Mouse (Mus musculus) kidney, adult 8-10 months (tissue): ENCODE results near the gene Rab11fip4.

Experiments used
- DNase-seq, 2 experiments: peaks; one replicate each; pipeline ENCODE4 v3.0.0; 2022

Gene Rab11fip4

DNA sequence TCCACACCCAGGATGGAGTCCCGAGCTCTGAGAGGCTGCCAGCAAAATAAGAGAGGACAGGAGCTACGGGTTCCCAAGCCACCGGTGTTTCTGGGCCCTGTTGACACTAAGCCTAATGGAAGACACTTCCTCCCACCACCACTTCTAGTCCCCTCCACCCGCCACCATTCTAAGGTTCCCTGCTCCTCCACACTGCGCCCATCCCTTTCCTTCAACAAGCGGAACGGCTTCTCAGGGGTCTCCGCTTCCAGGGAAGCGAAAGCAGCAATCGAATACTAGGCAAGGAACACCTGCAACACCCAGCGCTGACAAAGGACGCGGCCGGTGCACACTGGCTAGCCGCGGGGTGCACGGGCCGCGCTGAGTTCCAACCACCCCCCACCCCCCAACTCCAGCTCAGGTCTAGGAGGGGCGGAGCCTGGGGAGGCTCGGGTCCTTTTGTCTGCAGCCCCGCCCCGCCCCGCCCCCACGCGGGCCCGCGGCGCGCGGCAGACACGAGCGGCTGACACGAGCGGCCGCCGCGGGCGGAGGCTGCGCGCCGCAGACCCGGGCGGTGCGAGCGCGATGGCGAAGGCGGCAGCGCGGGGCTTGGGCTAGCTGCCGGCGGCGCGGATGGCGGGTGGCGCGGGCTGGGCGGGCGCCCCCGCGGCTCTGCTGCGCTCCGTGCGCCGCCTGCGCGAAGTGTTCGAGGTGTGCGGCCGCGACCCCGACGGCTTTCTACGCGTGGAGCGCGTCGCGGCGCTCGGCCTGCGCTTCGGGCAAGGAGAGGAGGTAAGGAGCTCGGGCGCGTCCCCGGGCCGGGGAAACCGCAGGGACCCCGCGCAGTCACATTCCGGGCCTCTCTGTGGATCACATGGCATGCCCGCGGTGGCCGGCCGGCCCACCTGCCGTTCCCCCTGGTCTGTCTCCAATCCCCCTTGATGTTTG lies at the start of gene Rab11fip4:
TSS of gene Rab11fip4 (plus strand) at position 549 of the 927 bp plus-strand sequence.
- DNase-seq: no peak

DNA sequence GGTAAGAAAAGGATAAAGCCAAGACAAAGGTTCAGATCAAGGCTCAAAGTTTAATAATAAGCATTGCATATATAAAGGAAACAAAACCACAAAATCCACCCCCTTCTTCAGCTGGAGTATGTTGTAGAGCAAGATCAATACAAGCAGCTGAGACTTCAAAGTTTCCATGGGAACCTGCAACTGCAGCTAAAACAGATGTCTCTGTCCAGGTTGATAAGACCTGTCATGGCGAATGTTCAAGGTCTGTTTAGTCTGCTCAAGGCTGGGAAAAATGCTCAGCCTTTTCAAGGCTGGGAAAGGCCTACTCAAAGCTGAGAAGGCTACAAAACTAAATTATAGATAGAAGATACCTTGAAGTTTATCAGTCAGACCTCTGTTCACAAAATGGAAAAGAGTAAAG lies 38.4 kb upstream of the Rab11fip4 start:
- no peak for DNase-seq

DNA sequence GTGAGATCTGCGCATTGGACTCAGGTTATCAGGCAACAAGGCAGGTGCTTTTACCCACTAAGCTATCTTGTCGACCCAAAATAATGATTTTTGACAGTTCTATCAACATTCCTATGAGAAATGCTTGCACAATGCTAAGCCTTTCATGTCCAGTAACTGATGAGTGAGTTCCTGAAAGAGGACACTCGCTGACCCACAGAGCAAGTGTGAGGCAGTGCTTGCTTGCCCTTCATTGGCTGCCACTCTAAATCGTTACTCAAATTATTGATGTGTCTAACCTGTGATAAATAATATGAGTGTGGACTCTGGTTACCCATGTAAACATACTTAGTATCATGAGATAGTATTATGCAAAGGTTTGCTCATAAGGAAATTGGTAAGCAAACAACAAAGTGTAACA lies 30.5 kb upstream of the Rab11fip4 start:
- no peak for DNase-seq

- DNase-seq: no peak
Measured at GRCm38 (mm10) chr11:79563493-79563892, 27.5 kb upstream of the Rab11fip4 start.

- DNase-seq: no peak
Measured at GRCm38 (mm10) chr11:79566947-79567346, 24.1 kb upstream of the Rab11fip4 start.

DNA sequence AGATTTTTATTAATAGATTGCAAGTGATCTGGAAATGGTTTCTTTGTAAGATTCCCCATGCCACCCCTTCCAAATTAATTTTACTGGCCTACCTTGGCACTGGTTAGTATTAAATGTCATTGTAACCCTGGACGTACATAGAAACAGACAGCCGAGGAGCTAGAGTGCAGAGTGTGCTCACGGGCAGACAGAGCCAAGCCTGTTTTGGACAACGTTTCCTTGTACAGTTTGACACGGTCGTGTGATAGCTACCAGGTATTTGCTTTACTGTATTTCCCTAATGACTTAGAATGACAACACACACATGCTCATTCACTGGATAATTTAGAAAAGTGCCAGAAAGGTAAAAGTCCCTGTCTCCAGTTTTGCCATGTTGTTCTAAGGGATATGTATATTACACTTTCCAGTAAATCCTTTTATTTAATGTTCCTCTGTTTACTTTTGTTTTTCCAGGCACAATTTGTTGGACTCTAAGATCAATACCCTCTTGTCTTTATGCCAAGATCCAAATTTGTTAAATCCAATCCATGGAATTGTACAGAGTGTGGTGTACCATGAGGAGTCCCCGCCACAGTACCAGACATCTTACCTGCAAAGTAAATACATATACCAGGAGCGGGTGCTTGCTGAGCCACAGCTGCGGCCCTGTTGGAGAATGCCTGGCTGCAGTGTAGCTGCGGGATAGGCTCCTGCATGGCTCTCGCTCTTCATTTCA lies 22.7 kb upstream of the Rab11fip4 start:
- DNase-seq: no peak

DNA sequence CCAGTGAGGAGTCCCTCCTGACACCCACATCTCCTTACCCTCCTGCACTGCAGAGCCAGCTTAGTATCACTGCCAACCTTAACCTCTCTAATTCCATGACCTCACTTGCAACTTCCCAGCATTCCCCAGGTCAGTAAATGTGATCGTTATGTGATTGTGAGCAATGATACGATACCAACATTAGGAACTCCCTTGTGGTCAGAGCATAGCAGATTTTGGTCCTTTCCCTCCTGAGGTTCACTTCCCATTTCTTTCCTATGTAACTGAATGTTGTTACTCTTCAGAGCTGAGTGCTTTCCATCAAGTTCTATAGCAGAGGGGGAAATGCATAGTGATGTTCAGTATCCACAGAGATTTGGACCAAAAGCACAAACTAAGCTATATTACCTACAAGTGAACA lies 20.7 kb upstream of the Rab11fip4 start:
- DNase-seq: no peak

- DNase-seq: no peak
Measured at GRCm38 (mm10) chr11:79573836-79574235, 17.2 kb upstream of the Rab11fip4 start.

DNA sequence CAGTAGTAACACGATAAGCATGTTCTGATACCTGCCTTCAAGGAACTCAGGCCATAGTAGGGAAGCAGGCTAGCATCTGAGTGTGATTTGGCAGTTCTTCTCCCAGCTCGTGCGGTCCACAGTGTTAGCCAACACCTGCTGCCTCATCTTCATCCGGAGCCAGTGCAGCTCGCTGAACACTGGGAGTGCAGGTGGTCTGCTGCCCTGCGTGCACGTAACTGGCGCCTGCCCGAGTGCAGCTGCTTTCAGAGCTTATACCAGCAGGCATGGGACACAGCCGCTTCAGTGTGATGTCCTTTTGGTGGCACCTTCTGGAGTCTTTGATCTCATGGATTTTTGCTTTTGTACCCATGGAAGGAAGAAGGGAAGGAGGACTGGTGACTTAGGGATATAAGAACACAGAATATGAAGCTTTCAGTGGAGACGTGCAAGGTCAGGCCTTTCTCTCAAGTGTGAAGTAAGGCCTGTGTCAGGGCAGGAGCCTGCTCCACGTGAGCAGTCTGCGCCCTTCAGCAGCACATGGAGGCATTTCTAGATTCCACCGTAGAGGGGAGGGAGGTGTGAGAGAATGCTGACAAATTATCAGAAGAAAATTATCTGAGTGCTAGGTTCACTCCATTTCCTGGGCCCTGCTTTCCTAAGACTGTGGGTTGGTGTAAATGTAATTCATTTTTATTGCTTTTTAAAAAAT lies 15.5 kb upstream of the Rab11fip4 start:
- DNase-seq: no peak

DNA sequence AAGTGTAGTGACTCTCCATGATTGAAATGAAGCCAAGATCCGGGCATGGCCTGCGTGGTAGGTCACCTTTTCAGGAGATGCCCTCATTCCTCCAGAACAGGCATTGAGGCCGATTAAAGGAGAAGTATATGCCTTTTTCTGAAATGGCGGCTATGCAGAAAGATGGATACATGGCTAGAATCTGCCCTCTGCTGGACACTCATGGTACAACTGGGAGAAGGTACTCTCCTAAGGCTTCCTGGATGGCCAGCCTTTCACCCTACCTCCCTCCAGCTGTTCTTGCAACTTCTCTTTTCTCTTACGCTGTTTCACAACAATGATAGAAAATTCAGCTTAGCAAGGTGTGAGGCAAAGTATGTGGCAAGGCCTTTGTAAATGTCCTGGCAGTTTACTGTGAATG lies 13.3 kb upstream of the Rab11fip4 start:
- DNase-seq: peak; percentile 52 to 83

DNA sequence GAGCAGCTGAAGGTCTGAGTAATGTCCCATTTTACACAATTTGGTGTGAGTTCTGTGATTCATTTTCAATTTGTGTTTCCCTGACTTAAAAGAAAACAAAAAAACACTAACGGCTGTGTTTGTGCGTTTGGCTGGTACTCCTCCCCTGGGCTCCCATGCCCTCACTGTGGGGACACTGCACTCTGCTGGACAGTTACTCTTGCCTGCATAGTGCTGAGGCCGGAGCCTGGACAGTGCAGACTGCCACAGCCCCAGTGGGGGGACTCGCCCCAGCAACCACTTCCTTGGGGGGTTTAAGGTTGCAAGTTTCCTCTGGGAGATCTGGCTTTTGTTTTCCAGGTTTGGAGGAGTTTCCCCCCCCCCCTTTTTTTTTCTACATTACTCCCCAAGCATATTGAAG lies 10.4 kb upstream of the Rab11fip4 start:
- no peak for DNase-seq

DNA sequence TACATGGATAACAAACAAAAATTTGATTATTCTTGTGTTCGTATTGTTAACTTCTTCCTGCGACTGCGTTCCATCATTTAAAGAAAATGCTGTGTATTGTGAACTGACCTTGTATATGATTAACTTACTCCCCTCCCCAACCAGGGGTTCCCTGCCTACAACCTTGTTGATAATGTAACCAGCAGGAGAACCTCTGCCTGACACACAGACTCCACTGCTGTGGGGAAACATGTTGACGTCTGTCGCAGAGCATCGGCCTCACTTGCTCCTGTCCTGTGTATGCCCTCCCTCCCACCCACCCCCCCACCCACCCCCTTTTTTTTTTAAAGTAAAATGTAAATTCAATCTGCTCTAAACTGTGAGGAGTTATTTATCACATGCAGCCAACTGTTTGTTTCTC lies 9.8 kb upstream of the Rab11fip4 start:
- no peak for DNase-seq

DNA sequence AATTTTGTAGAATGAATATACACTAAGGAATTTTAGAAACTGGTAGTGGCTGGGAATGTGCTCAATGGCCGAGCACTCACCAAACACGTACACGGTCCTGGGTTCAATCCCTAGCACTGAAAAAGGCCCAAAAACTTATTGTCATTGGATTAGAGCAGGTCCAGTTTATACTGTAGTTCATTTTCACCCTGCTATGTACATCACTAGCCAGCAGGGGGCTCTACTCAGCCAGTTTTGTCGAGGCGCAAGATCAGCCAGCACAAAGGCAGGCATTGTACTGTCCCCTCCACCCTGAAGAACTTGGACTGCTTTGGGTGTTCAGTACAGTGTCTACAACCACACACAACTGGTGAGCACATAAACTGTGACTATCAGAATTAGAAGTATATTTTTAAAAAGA lies 6.8 kb upstream of the Rab11fip4 start:
- peak; percentile 26 to 65 for DNase-seq

DNA sequence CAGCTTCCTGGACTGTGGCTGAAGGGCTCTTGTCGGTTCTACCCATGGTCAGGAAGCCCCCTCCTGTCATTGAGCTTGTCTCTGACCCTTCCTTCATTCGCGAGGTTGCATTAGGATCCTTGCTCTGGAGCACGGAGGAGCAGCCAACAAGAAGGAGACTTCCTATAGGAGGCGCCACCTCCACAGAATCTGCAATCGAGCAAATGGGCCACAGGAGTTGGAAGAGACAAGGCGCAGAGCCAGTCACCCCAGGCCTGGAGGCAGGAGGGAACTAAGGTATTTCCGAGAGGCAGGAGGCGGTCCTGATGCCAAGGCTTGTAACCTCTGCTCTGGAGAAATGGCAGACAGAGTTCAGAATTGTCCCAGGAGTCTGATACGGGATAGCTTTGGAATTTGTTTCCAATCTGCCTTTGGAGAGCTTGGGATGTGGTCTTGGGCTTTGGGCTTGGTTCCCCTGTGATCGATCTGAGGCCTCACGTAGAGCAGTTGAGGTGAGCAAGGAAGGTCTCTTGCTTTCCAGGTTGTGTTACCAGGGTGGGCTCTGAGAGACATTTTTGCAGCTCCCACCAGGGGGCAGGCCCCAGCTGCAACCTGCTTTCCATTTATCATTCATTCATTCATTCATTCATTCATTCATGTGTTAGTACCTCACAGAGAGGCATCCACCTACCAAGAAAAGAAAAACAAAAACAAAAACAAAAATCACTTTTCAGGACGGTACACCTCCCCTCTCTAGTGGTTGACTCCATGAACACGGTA lies 1.5 kb upstream of the Rab11fip4 start:
- DNase-seq: no peak

DNA sequence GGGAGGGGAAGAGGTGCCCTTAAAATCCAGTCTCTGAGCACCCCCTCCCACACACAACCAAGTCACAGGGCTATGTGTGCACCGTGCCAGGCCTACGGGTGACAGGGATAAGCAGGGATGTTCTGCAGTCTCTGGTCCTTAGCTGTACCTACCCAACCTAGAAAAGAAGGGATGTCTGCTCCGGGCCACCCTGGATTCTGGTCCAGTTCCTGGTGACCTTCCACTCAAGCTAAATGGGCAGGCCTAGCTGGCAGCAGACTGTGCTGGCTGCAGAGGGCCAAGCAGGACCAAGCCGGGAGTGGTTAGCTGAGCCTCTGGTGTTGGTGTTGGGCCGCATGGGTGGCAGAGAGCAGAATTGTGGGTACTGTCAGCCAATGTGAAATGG lies 571 bp downstream of the Rab11fip4 start:
- DNase-seq: no peak

DNA sequence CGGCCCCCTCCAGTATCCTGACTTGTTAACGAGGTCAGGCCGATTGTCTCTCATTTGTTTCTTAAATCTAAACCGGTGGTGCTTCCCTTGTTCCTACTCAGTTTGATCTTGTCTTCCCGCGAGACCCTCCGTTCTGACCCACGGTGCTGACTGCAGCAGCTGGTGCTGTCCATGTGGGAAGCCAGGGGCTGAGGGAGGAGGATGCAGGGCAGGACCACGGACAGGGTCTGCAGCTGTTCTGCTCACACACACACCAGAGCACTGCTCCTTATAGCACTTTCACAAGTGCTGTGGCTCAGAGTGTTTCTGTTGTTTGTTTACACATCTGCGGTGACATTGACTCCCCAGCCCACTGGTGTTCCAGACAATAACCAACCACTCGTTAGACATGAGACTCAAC lies 2.5 kb downstream of the Rab11fip4 start:
- DNase-seq: no peak

DNA sequence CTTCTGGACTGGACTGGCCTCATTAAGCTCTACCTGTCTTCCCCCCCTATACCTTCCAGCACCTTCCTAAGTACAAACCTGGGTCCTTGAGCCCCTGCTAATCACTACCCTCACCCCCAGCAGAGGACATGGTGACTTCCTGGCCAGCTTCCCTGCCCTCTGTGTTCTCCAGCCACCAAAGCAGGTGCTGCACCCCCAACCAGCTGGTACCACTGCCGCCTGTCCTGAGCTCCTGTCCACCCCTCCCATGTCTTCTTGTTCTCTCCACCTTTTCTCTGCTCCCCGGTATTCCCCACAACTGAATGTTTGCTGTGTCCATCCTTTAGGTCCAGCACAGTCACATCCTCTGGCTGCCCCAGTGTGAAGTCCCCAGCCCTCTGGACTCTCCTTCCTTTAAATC lies 19.4 kb downstream of the Rab11fip4 start:
- DNase-seq: no peak

- no peak for DNase-seq
Measured at GRCm38 (mm10) chr11:79611011-79611666, 20.1 kb downstream of the Rab11fip4 start.

GRCm38 (mm10) chr11:79612046-79612600 lies 21.1 kb downstream of the Rab11fip4 start:
- DNase-seq: no peak

GRCm38 (mm10) chr11:79613084-79613483 lies 22.1 kb downstream of the Rab11fip4 start:
- no peak for DNase-seq

DNA sequence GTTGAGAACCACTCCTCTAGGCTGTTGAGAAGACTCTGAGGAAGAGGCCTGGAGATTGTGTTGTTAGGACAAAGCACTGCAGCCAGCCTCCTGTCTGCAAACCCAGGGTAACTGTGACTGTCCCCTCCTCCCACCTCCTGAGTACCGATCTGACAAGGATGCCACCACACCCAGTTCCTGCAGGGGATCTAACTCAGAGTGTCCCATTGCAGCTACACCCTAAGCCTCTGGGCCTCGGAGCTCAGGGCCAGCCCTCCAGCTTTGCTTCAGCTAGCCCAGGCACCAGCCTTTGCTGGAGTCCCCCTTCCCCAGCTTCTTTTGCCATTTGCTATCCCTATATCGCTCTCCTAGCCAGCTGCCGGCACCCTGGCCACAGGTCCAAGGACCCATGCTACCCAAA lies 22.7 kb downstream of the Rab11fip4 start:
- no peak for DNase-seq

GRCm38 (mm10) chr11:79614880-79615279 lies 23.9 kb downstream of the Rab11fip4 start:
- no peak for DNase-seq
